Mouse (Mus musculus) gastrocnemius, adult 2 months (tissue): Measurements from ENCODE around the gene Atg101. TPM values are rescaled to one million over a fixed set of nuclear protein-coding genes. Genes with fewer than 3 reads are reported as not detected.

Experiments used
- DNase-seq: peaks from one replicate; pipeline ENCODE4 v3.0.0; 2022
- H3K27ac ChIP-seq: fragments of 200-600 bp; 2 replicates; pipeline ENCODE4 v1.8.1; 2022; ENCODE audit warnings: mild to moderate bottlenecking
- H3K4me3 ChIP-seq: fragments of 200-600 bp; 2 replicates; pipeline ENCODE4 v1.8.1; 2022; ENCODE audit warnings: mild to moderate bottlenecking, moderate library complexity
- CTCF ChIP-seq: fragments of 200-600 bp; IDR thresholded peaks from 2 replicates; pipeline ENCODE4 v1.8.1; 2022; ENCODE audit warnings: antibody characterized with exemption, mild to moderate bottlenecking, moderate library complexity
- intact Hi-C: fragments of 180-260 bp; cut with DNase I; formaldehyde crosslinking; loops from one replicate; pipeline ENCODE4 v1.15.1; 2025
- total RNA-seq, 2 experiments: library from RNA; stranded (reverse); gene quantifications; 2 replicates each; pipeline ENCODE4 v1.2.3; 2021

The Atg101 gene
- total RNA-seq, 2 experiments from 2014 or later: 23.7 to 32.4 TPM

DNA sequence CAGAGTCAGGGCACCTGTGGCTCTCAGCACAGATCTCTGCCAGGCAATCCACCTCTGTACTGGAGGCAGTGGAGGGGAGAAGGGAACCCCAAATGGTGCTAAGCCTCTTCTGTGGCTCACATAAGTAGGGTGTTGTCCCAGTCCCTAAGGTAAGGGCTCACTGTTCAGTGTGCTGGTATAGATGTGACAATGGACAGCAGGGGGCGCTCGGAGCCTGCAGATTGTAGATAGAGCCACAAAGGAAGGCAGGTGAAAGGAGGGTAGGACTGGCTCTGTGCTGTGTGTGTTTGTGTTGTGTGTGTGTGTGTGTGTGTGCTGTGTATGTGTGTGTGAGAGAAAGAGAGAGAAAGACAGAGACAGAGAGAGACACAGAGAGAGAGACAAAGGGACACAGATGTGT, 55.5 kb downstream of the Atg101 start:
- no peak overlapping the region for H3K4me3 ChIP-seq
- peak; percentile 85 for TF ChIP-seq CTCF
- intact Hi-C loops: loop anchor here (2.0 to 5.0 kb wide), 4 partner anchors 157 to 645 kb away; no protein-coding TSS in a partner anchor
- 0 out of 2 replicates have a peak overlapping the region, but pooled peaks have one; percentile 17 for H3K27ac ChIP-seq
- DNase-seq: peak; percentile 91

Other genes with a start within 250 kb of the Atg101 start
- gene Gm47841, start 236.9 kb upstream of the Atg101 start, total RNA-seq: not detected
- under 1 TPM; 0.67 to 0.77 TPM for gene Fignl2, start 205.7 kb upstream of the Atg101 start, total RNA-seq
- gene Ankrd33, start 168.5 kb upstream of the Atg101 start, total RNA-seq: not detected
- 10 to 100 TPM; 10.2 to 14.5 TPM for gene Acvrl1, start 155.8 kb upstream of the Atg101 start, total RNA-seq
- gene Acvr1b, start 110.2 kb upstream of the Atg101 start, total RNA-seq: 10 to 100 TPM; 26.9 to 30.8 TPM
- 1 to 10 TPM; 5.8 to 5.9 TPM for gene Grasp, start 60.1 kb upstream of the Atg101 start, total RNA-seq
- 100 to 1,000 TPM; 143 to 146 TPM for gene Nr4a1, start 30.0 kb upstream of the Atg101 start, total RNA-seq
- under 1 TPM; 0.20 to 0.36 TPM for gene 6030408B16Rik, start 8.9 kb downstream of the Atg101 start, total RNA-seq
- gene Krt80, start 85.9 kb downstream of the Atg101 start, total RNA-seq: 1 to 10 TPM; 1.6 to 2.5 TPM
- not detected for gene Krt7, start 126.8 kb downstream of the Atg101 start, total RNA-seq
- not detected for gene Krt87, start 154.5 kb downstream of the Atg101 start, total RNA-seq
- not detected for gene Krt88, start 163.5 kb downstream of the Atg101 start, total RNA-seq
- not detected for gene Krt81, start 179.5 kb downstream of the Atg101 start, total RNA-seq
- gene Krt86, start 189.2 kb downstream of the Atg101 start, total RNA-seq: not detected
- gene Krt83, start 207.2 kb downstream of the Atg101 start, total RNA-seq: not detected
- gene Gm49425, start 233.0 kb downstream of the Atg101 start, total RNA-seq: not detected
- gene Krt84, start 248.5 kb downstream of the Atg101 start, total RNA-seq: not detected